14 mouse cellular contexts compared by ENCODE assay signal in genomic region chr16:92420641-92421040, GRCm38 (mm10).
"Had no signal": no experiment of that assay in that cellular context is flagged by ENCODE, and none has a peak within 500 bp of the region (broad histone marks: within the 10 kb centered on the region; RNA-seq: fewer than 3 reads in every experiment).

No protein-coding gene starts in this region.

- H3K27me3 ChIP-seq: lung, embryonic 15.5 days; midbrain, embryonic 13.5 days; midbrain, embryonic 15.5 days; neural tube, embryonic 12.5 days had no signal

- H3K27ac ChIP-seq: lung, embryonic 15.5 days; macrophage; midbrain, embryonic 13.5 days; midbrain, embryonic 15.5 days; neural tube, embryonic 12.5 days had no signal

- H3K4me3 ChIP-seq: lung, embryonic 15.5 days; megakaryocyte, embryonic 14.5 days; midbrain, embryonic 13.5 days; midbrain, embryonic 15.5 days; neural tube, embryonic 12.5 days had no signal

- H3K9me3 ChIP-seq: lung, embryonic 15.5 days; megakaryocyte, embryonic 14.5 days; midbrain, embryonic 13.5 days; midbrain, embryonic 15.5 days; neural tube, embryonic 12.5 days had no signal

- H3K36me3 ChIP-seq: lung, embryonic 15.5 days; midbrain, embryonic 15.5 days had no signal

- DNase-seq: lung, adult 2 months; lung, postnatal 14 days; right cerebral cortex, postnatal 25 days; right cerebral cortex, postnatal 4 days; spleen, adult 18-20 months; thymus, adult 18-20 months; thymus, postnatal 14 days; thymus, postnatal 36 days had no signal
